Mouse (Mus musculus): Measurements from ENCODE around the gene Grtp1.

The Grtp1 gene

GRCm38 (mm10) chr8:13174305-13174704 is 26.1 kb downstream of the Grtp1 start:
- DNase-seq (ENCODE audit: low spot score) = no peak

- DNase-seq (ENCODE audit: low spot score) = no peak
Measured at GRCm38 (mm10) chr8:13170510-13170909, 29.9 kb downstream of the Grtp1 start.

- DNase-seq (ENCODE audit: low spot score) = no peak
Measured at GRCm38 (mm10) chr8:13164361-13164760, 36.1 kb downstream of the Grtp1 start.

- DNase-seq (ENCODE audit: low spot score) = no peak
Measured at GRCm38 (mm10) chr8:13163563-13163962, 36.9 kb downstream of the Grtp1 start.

GRCm38 (mm10) chr8:13162098-13162497 is 38.3 kb downstream of the Grtp1 start:
- no peak for DNase-seq (ENCODE audit: low spot score)

- no peak for DNase-seq (ENCODE audit: low spot score)
Measured at GRCm38 (mm10) chr8:13160691-13161090, 39.7 kb downstream of the Grtp1 start.

GRCm38 (mm10) chr8:13159377-13159881 is 41.0 kb downstream of the Grtp1 start:
- DNase-seq (ENCODE audit: low spot score) = no peak

GRCm38 (mm10) chr8:13158718-13159376 is 41.6 kb downstream of the Grtp1 start, which contains the start of gene Lamp1:
Gene Lamp1, plus strand, starts transcription at chr8:13159161.
- peak; percentile 100 for DNase-seq (ENCODE audit: low spot score)

- no peak for DNase-seq (ENCODE audit: low spot score)
Measured at GRCm38 (mm10) chr8:13156327-13157097, 43.9 kb downstream of the Grtp1 start.

GRCm38 (mm10) chr8:13155358-13155757 is 45.1 kb downstream of the Grtp1 start:
- DNase-seq (ENCODE audit: low spot score) = no peak

- no peak for DNase-seq (ENCODE audit: low spot score)
Measured at GRCm38 (mm10) chr8:13154099-13154498, 46.3 kb downstream of the Grtp1 start.

GRCm38 (mm10) chr8:13150929-13151328 is 49.5 kb downstream of the Grtp1 start:
- DNase-seq (ENCODE audit: low spot score) = no peak

GRCm38 (mm10) chr8:13149866-13150265 is 50.6 kb downstream of the Grtp1 start:
- DNase-seq (ENCODE audit: low spot score) = no peak

- DNase-seq (ENCODE audit: low spot score) = no peak
Measured at GRCm38 (mm10) chr8:13149287-13149686, 51.1 kb downstream of the Grtp1 start.

- DNase-seq (ENCODE audit: low spot score) = no peak
Measured at GRCm38 (mm10) chr8:13148476-13148875, 51.9 kb downstream of the Grtp1 start.

- no peak for DNase-seq (ENCODE audit: low spot score)
Measured at GRCm38 (mm10) chr8:13141681-13142080, 58.7 kb downstream of the Grtp1 start.

- DNase-seq (ENCODE audit: low spot score) = no peak
Measured at GRCm38 (mm10) chr8:13139641-13140182, 60.7 kb downstream of the Grtp1 start.

GRCm38 (mm10) chr8:13132220-13132619 is 68.2 kb downstream of the Grtp1 start:
- DNase-seq (ENCODE audit: low spot score) = peak; percentile 58

- DNase-seq (ENCODE audit: low spot score) = no peak
Measured at GRCm38 (mm10) chr8:13124897-13125296, 75.5 kb downstream of the Grtp1 start.

- no peak for DNase-seq (ENCODE audit: low spot score)
Measured at GRCm38 (mm10) chr8:13122887-13123421, 77.5 kb downstream of the Grtp1 start.

Data from urinary bladder, postnatal 14 days (tissue).